8 mouse cellular contexts compared by ENCODE assay signal in genomic region chr13:109212788-109213473, GRCm38 (mm10).
DNase-seq lines count a peak whose midpoint lies in the region; ATAC-seq and TF ChIP-seq lines count a peak whose summit lies in the region.

No protein-coding gene starts in this region.

- H3K27ac ChIP-seq in left cerebral cortex, adult 2 months = no peak overlapping the region
- H3K27ac ChIP-seq in brown adipose tissue, adult 24 weeks (replicated peaks; ENCODE audit: low read depth, low read length) = no peak overlapping the region

- H3K4me3 ChIP-seq in left cerebral cortex, adult 2 months = peak overlapping the region; percentile 39
- H3K4me3 ChIP-seq in brown adipose tissue, adult 24 weeks (ENCODE audit: insufficient read depth, low read depth, low read length) = peak overlapping the region; percentile 37; the same call in 1 of the 2 replicates

- no peak for DNase-seq in left cerebral cortex, adult 2 months (ENCODE audit: extremely low spot score in 1 of 2, low spot score in 2 of 2)
- no peak for DNase-seq in left cerebral cortex, postnatal 10 days (ENCODE audit: extremely low spot score in 1 of 2, low spot score in 2 of 2)
- DNase-seq in heart, postnatal 10 days = peak; percentile 33 to 66
- peak; percentile 53 for DNase-seq in lung, postnatal 10 days
- no peak for DNase-seq in adrenal gland, postnatal 25 days
- no peak for DNase-seq in urinary bladder, postnatal 4 days (ENCODE audit: low spot score in 2 of 2)

- no peak for ATAC-seq in megakaryocyte-erythroid progenitor cell, adult 5-6 weeks (replicated peaks; ENCODE audit: low FRiP score, low TSS enrichment, poor library complexity, severe bottlenecking)

- 0 out of 2 replicates have a peak, but pooled peaks cover 2% of the 10 kb centered on the region for H3K4me1 ChIP-seq in brown adipose tissue, adult 24 weeks (ENCODE audit: control insufficient read depth, insufficient read depth, insufficient read length, low read length)

- TF ChIP-seq CTCF in left cerebral cortex, adult 2 months (IDR thresholded peaks at IDR 0.05) = peak; percentile 73

- intact Hi-C loops in left cerebral cortex, adult 2 months (cut with DNase I) = loop anchor here (5.0 kb wide), 3 partner anchors 491 to 1021 kb away; no protein-coding TSS in a partner anchor
- intact Hi-C loops in left cerebral cortex, postnatal 10 days (cut with DNase I) = loop anchor here (5.0 kb wide), 2 partner anchors 96 to 1021 kb away; no protein-coding TSS in a partner anchor
- intact Hi-C loops in heart, postnatal 10 days (cut with DNase I) = loop anchor here (2.0 to 10.0 kb wide), 3 partner anchors 866 to 1048 kb away; no protein-coding TSS in a partner anchor

Comparison
In these comparisons a context has a peak if more than half of its experiments do, and no peak if none do; other contexts are left out.
1. DNase-seq: peak in heart, postnatal 10 days (2 of 2) and lung, postnatal 10 days (single experiment); none in left cerebral cortex, adult 2 months (0 of 2), left cerebral cortex, postnatal 10 days (0 of 2), adrenal gland, postnatal 25 days (single experiment) and urinary bladder, postnatal 4 days (0 of 2).